Mouse (Mus musculus) lung, adult 18-20 months (tissue): ENCODE data around the gene Asb9.

Experiments used
- DNase-seq, 2 experiments: peaks; one replicate each; pipeline ENCODE4 v3.0.0; 2022; ENCODE audit warnings: mixed read lengths in 2 of 2

The Asb9 gene

GRCm38 (mm10) chrX:164505709-164506498 lies at the start of gene Asb9:
Gene Asb9, plus strand, starts transcription at chrX:164506327.
- DNase-seq, result no peak

GRCm38 (mm10) chrX:164459205-164459878 lies 46.8 kb upstream of the Asb9 start:
- no peak for DNase-seq

GRCm38 (mm10) chrX:164502258-164502657 lies 3.9 kb upstream of the Asb9 start:
- DNase-seq, result no peak

GRCm38 (mm10) chrX:164507068-164507467 lies 941 bp downstream of the Asb9 start:
- no peak for DNase-seq

GRCm38 (mm10) chrX:164508728-164509127 lies 2.6 kb downstream of the Asb9 start:
- DNase-seq, result peak in 1 of 2 experiments; percentile 1

- DNase-seq, result no peak
Observed at GRCm38 (mm10) chrX:164522138-164522537, 16.0 kb downstream of the Asb9 start.

- DNase-seq, result no peak
Observed at GRCm38 (mm10) chrX:164526566-164526965, 20.4 kb downstream of the Asb9 start.

- peak in 1 of 2 experiments; percentile 4 for DNase-seq
Observed at GRCm38 (mm10) chrX:164541436-164542317, 35.5 kb downstream of the Asb9 start.

- no peak for DNase-seq
Observed at GRCm38 (mm10) chrX:164570195-164570594, 64.1 kb downstream of the Asb9 start.

GRCm38 (mm10) chrX:164576967-164577366 lies 70.8 kb downstream of the Asb9 start:
- no peak for DNase-seq
